Mouse (Mus musculus) mesoderm, embryonic 11.5 days (tissue): ENCODE measurements around the gene Wdr48.

ENCODE experiments used
- DNase-seq: peaks from one replicate; pipeline ENCODE4 v3.0.0-alpha.2; 2012; ENCODE audit warnings: low read depth, low spot score

Wdr48 gene

DNA sequence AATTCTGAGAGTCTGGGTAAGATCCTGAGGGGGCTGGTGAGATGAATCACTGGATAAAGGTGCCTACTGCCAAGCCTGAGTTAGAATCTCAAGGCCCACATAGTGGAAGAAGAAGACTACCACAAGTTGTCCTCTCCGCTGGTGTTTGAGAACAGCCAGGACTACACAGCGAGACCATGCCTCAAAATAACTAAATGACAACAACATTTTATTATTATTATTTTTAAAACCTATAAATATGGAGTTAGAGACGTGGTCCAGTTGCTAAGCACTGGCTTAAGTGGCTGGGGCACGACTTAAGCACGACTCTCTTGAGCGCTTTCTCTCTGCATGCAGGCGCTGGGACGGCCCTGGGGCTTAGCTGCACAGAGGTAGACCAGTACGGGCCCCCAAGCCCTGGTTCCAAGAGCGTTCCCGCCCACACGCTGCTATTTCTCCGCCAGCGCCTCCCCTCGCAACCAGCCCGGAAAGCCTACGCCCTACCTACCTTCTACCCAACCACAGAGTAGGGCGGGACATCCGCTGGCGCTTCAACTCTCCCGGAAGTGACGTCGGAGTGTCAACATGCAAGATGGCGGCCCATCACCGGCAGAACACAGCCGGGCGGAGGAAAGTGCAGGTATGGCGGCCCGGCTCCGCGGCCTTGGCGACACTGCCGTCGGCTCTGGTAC, at the start of gene Wdr48:
Wdr48 (plus strand) TSS at position 540 of the 671 bp plus-strand sequence.
- peak; percentile 99 for DNase-seq

DNA sequence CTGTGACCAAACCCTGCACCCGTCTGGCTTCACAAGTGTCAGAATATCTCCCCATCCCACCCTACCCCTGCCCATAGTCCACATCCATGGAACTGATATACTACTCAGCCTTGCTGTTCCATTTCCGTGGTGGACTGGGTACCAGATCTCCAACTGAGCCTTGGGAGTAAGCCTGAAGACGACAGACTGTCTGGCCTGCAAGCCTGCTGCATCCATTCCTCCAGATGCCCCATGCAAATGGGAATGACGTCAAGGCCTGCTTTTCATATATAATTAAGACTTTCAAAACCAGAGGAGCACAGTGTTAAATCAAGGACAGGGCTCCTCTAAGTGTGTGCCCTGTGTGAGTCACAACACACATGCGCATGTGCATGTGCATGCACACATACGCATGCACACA, 47.5 kb upstream of the Wdr48 start:
- no peak for DNase-seq

GRCm38 (mm10) chr9:119848671-119849070, 46.0 kb upstream of the Wdr48 start:
- no peak for DNase-seq

DNA sequence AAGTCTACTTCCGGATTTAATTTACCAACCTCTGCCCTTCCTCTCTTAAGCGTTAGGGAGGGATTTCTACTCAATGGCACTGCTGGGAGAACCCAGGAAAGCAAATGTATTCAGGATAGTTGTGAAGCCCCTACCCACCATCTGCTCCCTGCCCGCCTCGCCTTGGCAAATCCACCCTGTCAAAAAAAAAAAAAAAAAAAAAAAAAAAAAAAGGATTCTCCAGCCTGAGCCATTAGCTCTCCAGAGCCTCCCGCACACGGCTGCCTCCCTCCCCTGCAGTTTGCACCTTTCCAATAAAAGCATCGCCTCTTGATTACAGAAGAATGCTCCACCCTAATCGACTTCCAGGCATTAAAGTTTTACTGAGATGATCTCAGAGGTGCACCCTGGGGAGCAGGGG, 45.5 kb upstream of the Wdr48 start:
- DNase-seq = no peak

GRCm38 (mm10) chr9:119852347-119853030, 42.2 kb upstream of the Wdr48 start:
- DNase-seq = peak; percentile 56

DNA sequence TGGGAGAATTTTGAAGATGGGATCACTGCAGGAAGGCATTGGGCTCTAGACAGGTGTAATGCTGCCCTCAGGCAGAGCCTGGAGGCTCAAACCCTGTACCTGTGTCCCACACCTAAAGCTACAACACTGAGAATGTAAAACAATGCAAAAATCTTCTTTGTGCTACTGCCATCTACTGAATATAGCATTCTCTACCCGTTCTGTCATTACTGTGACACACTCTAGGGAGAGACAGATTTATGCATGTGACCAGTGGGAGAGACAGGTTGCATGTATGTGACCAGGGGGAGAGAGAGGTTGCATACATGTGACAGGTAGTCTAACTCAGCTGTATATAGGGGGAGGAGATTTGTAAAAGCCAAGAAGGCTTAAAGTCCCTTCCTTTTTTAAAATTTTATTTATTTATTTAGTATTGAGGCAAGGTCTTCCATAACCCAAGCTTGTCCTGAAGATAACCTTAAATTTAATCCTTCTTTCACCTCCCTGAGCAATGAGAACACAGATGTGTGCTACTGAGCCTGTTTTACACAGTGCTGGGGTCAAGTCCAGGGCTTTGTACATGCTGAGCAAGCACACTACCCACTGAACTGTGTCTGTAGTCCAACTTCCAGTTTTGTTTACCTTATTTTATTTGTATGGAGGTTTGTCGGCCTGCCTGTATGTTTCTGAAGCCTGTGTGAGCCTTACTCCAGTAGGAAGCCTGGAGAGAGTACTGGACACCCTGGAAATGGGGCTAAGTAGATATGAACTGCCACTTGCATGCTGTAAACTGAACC, 41.4 kb upstream of the Wdr48 start:
- no peak for DNase-seq

DNA sequence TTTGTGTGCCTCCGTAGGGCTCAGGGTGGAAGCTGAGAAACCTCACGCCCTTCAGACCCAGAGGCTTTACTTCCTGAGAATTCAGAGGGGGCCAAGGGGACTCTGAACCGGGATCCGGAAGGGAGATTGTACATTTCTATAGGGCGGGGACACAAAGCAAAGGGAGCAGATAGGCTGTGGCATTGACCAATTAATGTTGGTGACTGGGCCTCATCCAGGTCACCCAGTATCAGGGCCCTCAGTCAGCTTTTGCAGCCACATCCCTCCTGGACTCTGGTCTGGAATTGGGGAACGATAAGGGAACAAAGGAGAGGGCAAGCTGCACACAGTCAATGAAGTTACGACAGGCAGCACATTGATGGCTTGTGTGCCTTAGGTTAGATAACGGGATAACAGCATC, 40.5 kb upstream of the Wdr48 start:
- DNase-seq = no peak

- no peak for DNase-seq
Observed at GRCm38 (mm10) chr9:119887144-119887901, 7.4 kb upstream of the Wdr48 start.

DNA sequence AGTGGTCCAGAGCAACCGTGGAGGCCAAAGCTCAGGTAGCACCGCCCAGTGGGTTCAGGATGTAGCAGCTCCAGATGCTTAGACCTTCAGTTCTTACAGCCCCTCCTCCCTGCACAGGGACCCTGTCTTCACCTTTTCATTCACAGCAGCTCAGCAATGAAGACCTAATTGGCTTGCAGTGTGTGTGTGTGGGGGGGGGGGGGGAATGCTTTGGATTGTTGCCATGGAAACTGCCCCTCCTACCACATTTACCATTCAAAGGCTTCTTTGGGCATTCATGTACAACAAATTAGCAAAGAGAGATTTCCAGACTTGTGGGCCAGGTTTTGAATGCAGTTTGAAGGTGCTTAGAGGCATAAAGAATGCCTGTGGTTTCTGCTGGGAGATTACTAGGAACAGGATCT, 5.8 kb upstream of the Wdr48 start:
- peak; percentile 11 for DNase-seq

- DNase-seq = no peak
Observed at GRCm38 (mm10) chr9:119889446-119889845, 5.2 kb upstream of the Wdr48 start.

DNA sequence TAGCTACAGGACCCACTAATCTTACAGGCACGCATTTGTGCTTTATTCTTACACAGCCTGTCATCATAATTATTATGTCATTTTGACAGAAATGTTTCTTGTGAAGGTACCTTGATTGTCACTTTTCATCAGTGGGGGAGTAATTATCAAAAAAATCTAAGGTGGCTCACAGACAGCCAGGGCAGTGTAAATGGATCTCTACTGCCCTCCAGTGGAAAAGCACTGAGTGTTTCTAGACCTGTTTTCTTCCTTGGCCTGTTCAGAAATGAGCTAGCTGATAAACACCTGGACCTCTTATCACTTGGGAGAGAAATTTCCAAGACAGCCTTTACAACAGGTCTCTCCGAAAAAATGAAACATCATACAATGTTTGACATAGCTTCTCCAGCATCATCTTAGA, 4.0 kb upstream of the Wdr48 start:
- peak; percentile 37 for DNase-seq

- DNase-seq = no peak
Observed at GRCm38 (mm10) chr9:119893881-119894280, 797 bp upstream of the Wdr48 start.

GRCm38 (mm10) chr9:119895040-119895721, 503 bp downstream of the Wdr48 start:
- peak; percentile 14 for DNase-seq

- DNase-seq = no peak
Observed at GRCm38 (mm10) chr9:119899446-119899845, 4.8 kb downstream of the Wdr48 start.

GRCm38 (mm10) chr9:119902410-119903151, 7.9 kb downstream of the Wdr48 start:
- no peak for DNase-seq

GRCm38 (mm10) chr9:119908708-119909107, 14.0 kb downstream of the Wdr48 start:
- DNase-seq = no peak

- DNase-seq = no peak
Observed at GRCm38 (mm10) chr9:119909931-119910330, 15.3 kb downstream of the Wdr48 start.

GRCm38 (mm10) chr9:119913087-119913838, 18.6 kb downstream of the Wdr48 start:
- peak; percentile 13 for DNase-seq

DNA sequence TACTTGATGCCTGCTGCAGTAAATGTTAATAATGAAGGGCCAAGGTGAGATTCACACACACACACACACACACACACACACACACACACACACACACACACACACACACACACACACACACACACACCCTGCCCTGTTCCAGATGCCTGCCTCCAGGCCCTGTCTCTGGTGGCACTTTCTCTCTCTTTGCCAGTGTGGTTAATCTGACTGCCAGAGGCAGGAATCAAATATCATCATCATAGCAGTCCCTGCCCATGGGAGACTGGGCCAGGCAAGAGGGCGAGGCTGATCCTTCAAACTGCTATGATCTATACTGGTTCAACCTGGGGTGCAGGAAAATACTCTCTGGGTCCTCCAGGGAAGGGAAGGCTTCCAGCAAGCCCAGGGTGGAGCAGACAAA, 25.2 kb downstream of the Wdr48 start:
- DNase-seq = no peak

DNA sequence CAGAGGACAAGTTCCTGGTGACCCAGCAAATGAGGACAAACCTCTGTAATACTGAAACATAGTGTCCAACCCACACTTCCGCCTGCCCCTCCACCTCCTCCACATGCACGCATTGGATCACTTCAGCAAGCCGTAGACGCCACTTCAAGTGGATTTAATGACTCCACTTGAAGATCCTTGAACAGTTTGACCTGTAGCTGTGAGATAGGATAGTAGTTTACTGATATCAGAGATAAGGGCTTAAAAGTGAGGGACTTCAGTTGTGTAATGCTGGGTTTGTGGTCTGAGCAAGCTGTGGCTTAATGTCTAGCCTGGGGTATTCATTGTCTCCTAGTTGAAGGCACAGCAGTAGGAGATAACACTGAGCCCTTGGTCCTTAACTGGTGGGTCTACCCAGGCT, 28.8 kb downstream of the Wdr48 start:
- no peak for DNase-seq
